11 mouse cellular contexts compared by ENCODE assay signal in genomic region chr15:80163274-80163673, GRCm38 (mm10). TPM values are rescaled to one million over a fixed set of nuclear protein-coding genes. Genes with fewer than 3 reads are reported as not detected.
DNase-seq lines count a peak whose midpoint lies in the region; ATAC-seq and TF ChIP-seq lines count a peak whose summit lies in the region.
"Had no signal": no experiment of that assay in that cellular context is flagged by ENCODE, and none has a peak within 500 bp of the region (broad histone marks: within the 10 kb centered on the region; RNA-seq: fewer than 3 reads in every experiment).

No protein-coding gene starts in this region.

- peak; percentile 11; the same call in 1 of the 2 replicates for TF ChIP-seq CTCF in gastrocnemius, adult 2 months (IDR thresholded peaks at IDR 0.05)

- peak overlapping the region; percentile 46 for H3K27ac ChIP-seq in gastrocnemius, adult 2 months
- H3K27ac ChIP-seq: heart, embryonic 10.5 days; limb, embryonic 13.5 days; neural tube, embryonic 13.5 days had no signal

- peak; percentile 77 for ATAC-seq in cerebellum, adult (ENCODE audit: insufficient number of reproducible peaks, low FRiP score, low TSS enrichment)

- no peak overlapping the region for H3K4me3 ChIP-seq in gastrocnemius, adult 2 months
- H3K4me3 ChIP-seq: heart, embryonic 10.5 days; limb, embryonic 13.5 days; neural tube, embryonic 13.5 days had no signal

- DNase-seq in gastrocnemius, adult 2 months: peak; percentile 42
- DNase-seq in gastrocnemius, adult 18-20 months (ENCODE audit: low spot score): no peak
- peak; percentile 39 to 68 for DNase-seq in frontal cortex, postnatal 14 days (ENCODE audit: low spot score in 2 of 2)
- peak; percentile 66 to 68 for DNase-seq in left cerebral cortex, postnatal 36 days (ENCODE audit: low spot score in 2 of 2)
- DNase-seq in B cell, adult 2 months: no peak
- no peak for DNase-seq in embryo, embryonic 9.5 days (ENCODE audit: extremely low spot score)
- DNase-seq in urinary bladder, postnatal 4 days (ENCODE audit: low spot score in 2 of 2): no peak

- intact Hi-C loops in gastrocnemius, adult 2 months (cut with DNase I): no loop called here
- intact Hi-C loops in left cerebral cortex, postnatal 36 days (cut with DNase I): no loop called here

RNA-seq across cellular contexts. Expression of gene Mgat3, which starts 10.2 kb away (rescaled TPM):
- under 1 TPM; 0.61 to 0.78 TPM for total RNA-seq in gastrocnemius, adult 2 months (2021)
- 1 to 10 TPM in 1 of 2 experiments, under 1 TPM in 1; 0.43 to 1.2 TPM for total RNA-seq in gastrocnemius, adult 18-20 months (2021)
- 100 to 1,000 TPM; 119 to 126 TPM for total RNA-seq in left cerebral cortex, postnatal 36 days (2021)

RNA-seq across cellular contexts. Expression of gene Tab1, which starts 30.3 kb away (rescaled TPM):
- 10 to 100 TPM; 13.0 to 16.1 TPM for total RNA-seq in gastrocnemius, adult 2 months (2021)
- total RNA-seq in gastrocnemius, adult 18-20 months (2021): 10 to 100 TPM; 11.0 to 12.5 TPM
- total RNA-seq in left cerebral cortex, postnatal 36 days (2021): 10 to 100 TPM; 23.1 to 30.4 TPM

Comparison
In these comparisons a context has a peak if more than half of its experiments do, and no peak if none do; other contexts are left out.
1. DNase-seq: peak in gastrocnemius, adult 2 months (single experiment), frontal cortex, postnatal 14 days (2 of 2) and left cerebral cortex, postnatal 36 days (2 of 2); none in gastrocnemius, adult 18-20 months (single experiment), B cell, adult 2 months (0 of 2), embryo, embryonic 9.5 days (single experiment) and urinary bladder, postnatal 4 days (0 of 2).
2. RNA of gene Mgat3, which starts 10.2 kb away (total RNA-seq): 119 to 126 TPM in left cerebral cortex, postnatal 36 days; 0.43 to 1.2 TPM in gastrocnemius, adult 18-20 months and 0.61 to 0.78 TPM in gastrocnemius, adult 2 months; every median in the first group is over 10 times any median in the second.